Comparison of ENCODE assay signal across 16 mouse cellular contexts in genomic region chr15:93950441-93950840, GRCm38 (mm10).
"Had no signal": no experiment of that assay in that cellular context is flagged by ENCODE, and none has a peak within 500 bp of the region (broad histone marks: within the 10 kb centered on the region; RNA-seq: fewer than 3 reads in every experiment).

No protein-coding gene starts in this region.

- H3K4me1 ChIP-seq: midbrain, embryonic 10.5 days; midbrain, embryonic 12.5 days; midbrain, embryonic 15.5 days; neural tube, embryonic 13.5 days; neural tube, embryonic 15.5 days had no signal

- H3K27me3 ChIP-seq: midbrain, embryonic 12.5 days; midbrain, embryonic 15.5 days; neural tube, embryonic 13.5 days; neural tube, embryonic 15.5 days had no signal

- H3K36me3 ChIP-seq: midbrain, embryonic 10.5 days; midbrain, embryonic 12.5 days; midbrain, embryonic 15.5 days; neural tube, embryonic 13.5 days; neural tube, embryonic 15.5 days had no signal

- H3K4me2 ChIP-seq: lung, embryonic 14.5 days; midbrain, embryonic 12.5 days; midbrain, embryonic 15.5 days; neural tube, embryonic 13.5 days; neural tube, embryonic 15.5 days had no signal

- DNase-seq: lung, adult 18-20 months; lung, embryonic 14.5 days; lung, postnatal 10 days; lung, postnatal 4 days; retina, postnatal 1 day; right cerebral cortex, adult 18-20 months; right cerebral cortex, postnatal 25 days; right cerebral cortex, postnatal 4 days; thymus, adult 18-20 months; thymus, postnatal 25 days; thymus, postnatal 4 days had no signal

- ATAC-seq: midbrain, embryonic 15.5 days had no signal

- H3K27ac ChIP-seq: midbrain, embryonic 10.5 days; midbrain, embryonic 12.5 days; midbrain, embryonic 15.5 days; neural tube, embryonic 13.5 days; neural tube, embryonic 15.5 days had no signal

- H3K4me3 ChIP-seq: midbrain, embryonic 10.5 days; midbrain, embryonic 12.5 days; midbrain, embryonic 15.5 days; neural tube, embryonic 13.5 days; neural tube, embryonic 15.5 days had no signal

- H3K9ac ChIP-seq: lung, embryonic 14.5 days; midbrain, embryonic 12.5 days; midbrain, embryonic 15.5 days; neural tube, embryonic 13.5 days; neural tube, embryonic 15.5 days had no signal

- H3K9me3 ChIP-seq: midbrain, embryonic 10.5 days; midbrain, embryonic 12.5 days; midbrain, embryonic 15.5 days; neural tube, embryonic 13.5 days; neural tube, embryonic 15.5 days had no signal
